Mouse (Mus musculus): Measurements from ENCODE around the gene Gripap1. TPM values are rescaled to one million over a fixed set of nuclear protein-coding genes. Genes with fewer than 3 reads are reported as not detected.
"Not testable (repeated sequence)": the region's sequence is repeated elsewhere in the genome, so short reads cannot be mapped to it uniquely, and the experiment has no call there.

The Gripap1 gene
- 34.4 and 41.7 TPM in 2 replicates for polyA plus RNA-seq (2014; fragmentation: Nextera tagmentation; extraction: Ambion mirVana)

DNA sequence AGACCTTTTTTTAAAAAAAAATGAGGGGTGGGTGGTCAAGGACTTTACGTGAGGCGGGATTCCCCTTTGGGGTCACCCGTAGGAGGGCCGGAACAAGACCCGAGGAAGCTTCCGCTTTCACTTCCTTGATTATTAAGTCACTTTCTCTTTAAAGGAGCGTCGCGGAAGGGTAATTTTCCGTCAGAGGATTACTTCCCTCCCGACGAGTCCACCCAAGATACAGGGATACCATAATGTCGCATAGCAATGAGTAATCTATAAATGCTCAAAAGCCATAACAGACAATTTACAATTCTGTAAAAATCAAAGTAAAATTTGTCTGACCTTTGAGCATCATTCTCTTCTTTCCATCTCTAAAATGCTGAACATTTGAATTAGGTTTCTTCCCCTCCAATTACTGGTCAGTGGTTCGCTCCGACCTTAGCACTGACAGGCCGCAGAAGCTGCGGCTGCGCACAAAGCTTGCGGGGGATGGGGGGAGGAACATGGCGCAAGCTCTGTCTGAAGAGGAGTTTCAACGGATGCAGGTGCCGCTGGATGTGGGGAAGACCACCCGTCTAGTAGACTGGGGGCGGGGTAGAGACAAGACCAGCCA, at the start of gene Gripap1:
Gripap1 (plus strand) TSS at position 224 of the 595 bp plus-strand sequence.
- DNase-seq (ENCODE audit: low spot score) (peak; percentile 65), ATAC-seq (ENCODE audit: insufficient number of reproducible peaks, low FRiP score, low TSS enrichment, low read depth) (peak; percentile 68; the same call in 1 of the 2 replicates)
- Histone ChIP-seq H3K36me3 (ENCODE audit: control insufficient read depth, insufficient read depth, low read length) (no peaks in the 10 kb centered on the region), H3K4me3 (ENCODE audit: low read depth, low read length) (peak within 1 kb of the TSS; percentile 44), H3K27ac (replicated peaks; ENCODE audit: low read depth, low read length) (no peak within 1 kb of the TSS), H3K9ac (ENCODE audit: low read length) (peak within 1 kb of the TSS; percentile 32), H3K4me2 (ENCODE audit: low read depth, severe bottlenecking) (peak within 1 kb of the TSS; percentile 43), H3K9me3 (ENCODE audit: control insufficient read depth, low read length) (no peaks in the 10 kb centered on the region), H3K27me3 (ENCODE audit: control insufficient read depth, insufficient read depth, low read length) (no peaks in the 10 kb centered on the region), H3K4me1 (ENCODE audit: control insufficient read depth, insufficient read depth, low read length) (no peaks in the 10 kb centered on the region)
- WGBS: 14% methylated on average over 24 of the region's 24 CpGs

GRCm38 (mm10) chrX:7740082-7740819, 49.3 kb upstream of the Gripap1 start:
- no peaks in the 10 kb centered on the region for H3K27me3 ChIP-seq (ENCODE audit: control insufficient read depth, insufficient read depth, low read length)
- H3K9me3 ChIP-seq (ENCODE audit: control insufficient read depth, low read length): no peaks in the 10 kb centered on the region
- no peaks in the 10 kb centered on the region for H3K36me3 ChIP-seq (ENCODE audit: control insufficient read depth, insufficient read depth, low read length)
- 54% methylated on average over 10 of the region's 10 CpGs for WGBS
- H3K4me3 ChIP-seq (ENCODE audit: low read depth, low read length): no peak overlapping the region
- H3K9ac ChIP-seq (ENCODE audit: low read length): no peak overlapping the region
- no peak for DNase-seq (ENCODE audit: low spot score)
- no peak for ATAC-seq (ENCODE audit: insufficient number of reproducible peaks, low FRiP score, low TSS enrichment, low read depth)
- H3K4me2 ChIP-seq (ENCODE audit: low read depth, severe bottlenecking): no peak overlapping the region
- no peaks in the 10 kb centered on the region for H3K4me1 ChIP-seq (ENCODE audit: control insufficient read depth, insufficient read depth, low read length)
- H3K27ac ChIP-seq (replicated peaks; ENCODE audit: low read depth, low read length): no peak overlapping the region

- no peaks in the 10 kb centered on the region for H3K9me3 ChIP-seq (ENCODE audit: control insufficient read depth, low read length)
- no peak overlapping the region for H3K4me3 ChIP-seq (ENCODE audit: low read depth, low read length)
- H3K9ac ChIP-seq (ENCODE audit: low read length): no peak overlapping the region
- H3K4me2 ChIP-seq (ENCODE audit: low read depth, severe bottlenecking): no peak overlapping the region
- WGBS: 67% methylated on average over 5 of the region's 5 CpGs
- H3K36me3 ChIP-seq (ENCODE audit: control insufficient read depth, insufficient read depth, low read length): no peaks in the 10 kb centered on the region
- H3K27me3 ChIP-seq (ENCODE audit: control insufficient read depth, insufficient read depth, low read length): no peaks in the 10 kb centered on the region
- no peak overlapping the region for H3K27ac ChIP-seq (replicated peaks; ENCODE audit: low read depth, low read length)
- no peaks in the 10 kb centered on the region for H3K4me1 ChIP-seq (ENCODE audit: control insufficient read depth, insufficient read depth, low read length)
- DNase-seq (ENCODE audit: low spot score): no peak
- no peak for ATAC-seq (ENCODE audit: insufficient number of reproducible peaks, low FRiP score, low TSS enrichment, low read depth)
Observed at GRCm38 (mm10) chrX:7741103-7741502, 48.5 kb upstream of the Gripap1 start.

DNA sequence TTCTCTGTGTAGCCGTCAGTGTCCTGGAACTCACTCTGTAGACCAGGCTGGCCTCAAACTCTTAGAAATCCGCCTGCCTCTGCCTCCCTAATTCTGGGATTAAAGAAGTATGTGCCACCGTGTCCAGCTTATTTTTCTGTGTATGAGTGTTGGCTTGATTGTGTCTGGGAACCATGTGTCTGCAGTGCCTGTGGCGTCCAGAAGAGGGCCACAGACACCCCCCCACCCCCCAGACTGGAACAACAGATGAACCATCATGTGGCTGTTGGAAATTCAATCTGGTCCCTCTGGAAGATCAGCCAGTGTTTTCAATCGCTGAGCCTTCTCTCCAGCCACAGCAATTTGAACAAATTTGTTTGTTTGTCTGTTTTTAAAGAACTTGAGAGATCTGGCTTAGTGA, 46.1 kb upstream of the Gripap1 start:
- no peaks in the 10 kb centered on the region for H3K4me1 ChIP-seq (ENCODE audit: control insufficient read depth, insufficient read depth, low read length)
- H3K36me3 ChIP-seq (ENCODE audit: control insufficient read depth, insufficient read depth, low read length): no peaks in the 10 kb centered on the region
- no peak overlapping the region for H3K4me2 ChIP-seq (ENCODE audit: low read depth, severe bottlenecking)
- H3K9ac ChIP-seq (ENCODE audit: low read length): no peak overlapping the region
- no peak overlapping the region for H3K4me3 ChIP-seq (ENCODE audit: low read depth, low read length)
- DNase-seq (ENCODE audit: low spot score) (no peak), ATAC-seq (ENCODE audit: insufficient number of reproducible peaks, low FRiP score, low TSS enrichment, low read depth) (no peak)
- 58% methylated on average over 5 of the region's 5 CpGs for WGBS
- no peaks in the 10 kb centered on the region for H3K9me3 ChIP-seq (ENCODE audit: control insufficient read depth, low read length)
- H3K27ac ChIP-seq (replicated peaks; ENCODE audit: low read depth, low read length): no peak overlapping the region
- H3K27me3 ChIP-seq (ENCODE audit: control insufficient read depth, insufficient read depth, low read length): no peaks in the 10 kb centered on the region

DNA sequence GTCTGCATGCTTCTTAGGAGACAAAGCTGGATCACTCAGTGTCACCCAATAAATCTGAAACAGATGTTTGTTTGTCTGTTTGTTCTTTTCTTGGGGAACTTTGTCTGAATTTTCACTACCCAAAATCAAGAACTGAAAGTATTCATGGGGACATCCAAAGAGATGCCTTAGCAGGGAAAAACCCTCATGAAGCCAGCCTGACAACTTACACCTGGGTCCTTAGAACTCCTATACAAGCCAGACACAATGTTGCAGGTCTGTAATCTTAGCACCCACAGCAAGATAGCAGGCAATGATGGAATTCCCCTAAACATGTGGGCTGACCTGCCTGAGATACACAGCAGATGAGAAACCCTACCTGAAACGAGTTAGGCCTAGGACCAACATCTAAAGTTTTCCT, 44.6 kb upstream of the Gripap1 start:
- no peaks in the 10 kb centered on the region for H3K27me3 ChIP-seq (ENCODE audit: control insufficient read depth, insufficient read depth, low read length)
- H3K4me2 ChIP-seq (ENCODE audit: low read depth, severe bottlenecking): no peak overlapping the region
- WGBS: 48% methylated on average over 1 of the region's 1 CpGs
- no peak for ATAC-seq (ENCODE audit: insufficient number of reproducible peaks, low FRiP score, low TSS enrichment, low read depth)
- no peak overlapping the region for H3K9ac ChIP-seq (ENCODE audit: low read length)
- no peak for DNase-seq (ENCODE audit: low spot score)
- H3K4me3 ChIP-seq (ENCODE audit: low read depth, low read length): no peak overlapping the region
- H3K27ac ChIP-seq (replicated peaks; ENCODE audit: low read depth, low read length): no peak overlapping the region
- no peaks in the 10 kb centered on the region for H3K4me1 ChIP-seq (ENCODE audit: control insufficient read depth, insufficient read depth, low read length)
- no peaks in the 10 kb centered on the region for H3K36me3 ChIP-seq (ENCODE audit: control insufficient read depth, insufficient read depth, low read length)
- no peaks in the 10 kb centered on the region for H3K9me3 ChIP-seq (ENCODE audit: control insufficient read depth, low read length)

DNA sequence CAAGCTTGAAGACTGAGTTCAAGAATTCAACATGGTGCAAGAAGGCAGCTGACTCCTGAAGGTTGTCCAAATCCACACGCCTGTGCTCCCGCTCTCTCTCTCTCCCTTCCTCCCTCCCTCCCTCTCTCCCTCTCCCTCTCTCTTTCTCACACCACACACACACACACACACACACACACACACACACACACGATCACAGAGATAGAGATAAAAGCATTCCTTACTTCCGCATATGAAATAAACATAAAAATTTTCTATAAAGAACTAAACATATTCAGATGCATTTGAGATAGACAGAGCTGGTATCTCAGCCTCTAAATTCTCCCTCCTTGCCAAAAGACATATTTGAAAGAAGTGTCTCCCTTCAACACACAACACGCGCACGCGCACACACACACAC, 44.1 kb upstream of the Gripap1 start:
- WGBS: 87% methylated on average over 8 of the region's 8 CpGs
- no peak overlapping the region for H3K4me2 ChIP-seq (ENCODE audit: low read depth, severe bottlenecking)
- no peaks in the 10 kb centered on the region for H3K36me3 ChIP-seq (ENCODE audit: control insufficient read depth, insufficient read depth, low read length)
- no peak overlapping the region for H3K9ac ChIP-seq (ENCODE audit: low read length)
- H3K27ac ChIP-seq (replicated peaks; ENCODE audit: low read depth, low read length): no peak overlapping the region
- no peak for ATAC-seq (ENCODE audit: insufficient number of reproducible peaks, low FRiP score, low TSS enrichment, low read depth)
- no peaks in the 10 kb centered on the region for H3K27me3 ChIP-seq (ENCODE audit: control insufficient read depth, insufficient read depth, low read length)
- no peaks in the 10 kb centered on the region for H3K4me1 ChIP-seq (ENCODE audit: control insufficient read depth, insufficient read depth, low read length)
- no peak for DNase-seq (ENCODE audit: low spot score)
- no peaks in the 10 kb centered on the region for H3K9me3 ChIP-seq (ENCODE audit: control insufficient read depth, low read length)
- H3K4me3 ChIP-seq (ENCODE audit: low read depth, low read length): no peak overlapping the region

GRCm38 (mm10) chrX:7750432-7751116, 39.0 kb upstream of the Gripap1 start, which contains the start of gene Ccdc120:
Gene Ccdc120 (minus strand): TSS chrX:7750905.
- Histone ChIP-seq H3K4me1 (ENCODE audit: control insufficient read depth, insufficient read depth, low read length) (no peaks in the 10 kb centered on the region), H3K4me3 (ENCODE audit: low read depth, low read length) (peak within 1 kb of the TSS; percentile 63), H3K36me3 (ENCODE audit: control insufficient read depth, insufficient read depth, low read length) (no peaks in the 10 kb centered on the region), H3K9ac (ENCODE audit: low read length) (peak within 1 kb of the TSS; percentile 50; the same call in 1 of the 2 replicates), H3K4me2 (ENCODE audit: low read depth, severe bottlenecking) (peak within 1 kb of the TSS; percentile 47), H3K9me3 (ENCODE audit: control insufficient read depth, low read length) (no peaks in the 10 kb centered on the region), H3K27ac (replicated peaks; ENCODE audit: low read depth, low read length) (no peak within 1 kb of the TSS), H3K27me3 (ENCODE audit: control insufficient read depth, insufficient read depth, low read length) (no peaks in the 10 kb centered on the region)
- peak; percentile 84 for ATAC-seq (ENCODE audit: insufficient number of reproducible peaks, low FRiP score, low TSS enrichment, low read depth)
- 5% methylated on average over 52 of the region's 56 CpGs for WGBS
- peak; percentile 84 for DNase-seq (ENCODE audit: low spot score)

DNA sequence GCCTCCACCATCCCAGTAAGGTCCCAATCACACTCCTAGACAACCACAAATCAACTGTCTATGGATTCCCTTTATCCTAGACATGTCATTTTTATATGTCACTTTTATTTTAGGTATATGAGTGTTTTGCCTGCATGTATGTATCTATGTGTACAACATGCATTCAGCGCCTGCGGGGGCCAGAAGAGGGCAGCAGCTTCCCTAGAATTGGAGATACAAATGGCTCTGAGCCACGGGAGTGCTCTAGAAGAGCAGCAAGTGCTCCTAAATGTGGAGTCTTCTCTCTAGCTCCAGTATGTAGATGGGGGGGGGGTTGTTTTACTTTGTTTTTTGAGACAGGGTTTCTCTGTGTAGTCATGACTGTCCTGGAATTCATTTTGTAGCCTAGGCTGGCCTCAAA, 35.9 kb upstream of the Gripap1 start:
- not testable (repeated sequence) for H3K27me3 ChIP-seq (ENCODE audit: control insufficient read depth, insufficient read depth, low read length); H3K36me3 ChIP-seq (ENCODE audit: control insufficient read depth, insufficient read depth, low read length); H3K9ac ChIP-seq (ENCODE audit: low read length); H3K4me3 ChIP-seq (ENCODE audit: low read depth, low read length); H3K9me3 ChIP-seq (ENCODE audit: control insufficient read depth, low read length); DNase-seq (ENCODE audit: low spot score); H3K4me1 ChIP-seq (ENCODE audit: control insufficient read depth, insufficient read depth, low read length); H3K27ac ChIP-seq (replicated peaks; ENCODE audit: low read depth, low read length); ATAC-seq (ENCODE audit: insufficient number of reproducible peaks, low FRiP score, low TSS enrichment, low read depth); H3K4me2 ChIP-seq (ENCODE audit: low read depth, severe bottlenecking)
- WGBS: 22% methylated on average over 3 of the region's 3 CpGs
